Mouse (Mus musculus): ENCODE data around the gene Dnajc27. TPM values are rescaled to one million over a fixed set of nuclear protein-coding genes. Genes with fewer than 3 reads are reported as not detected.

The Dnajc27 gene
- polyA plus RNA-seq, 1 experiment from 2014 or later: 3.5 TPM

- WGBS (ENCODE audit: insufficient replicate concordance): 76% methylated on average over 4 of the region's 4 CpGs
- no peak overlapping the region for H3K4me2 ChIP-seq
- no peaks in the 10 kb centered on the region for H3K9me3 ChIP-seq (replicated peaks)
- H3K27me3 ChIP-seq (replicated peaks): no peaks in the 10 kb centered on the region
- no peak overlapping the region for H3K4me3 ChIP-seq
- H3K27ac ChIP-seq: no peak overlapping the region
- peaks cover 38% of the 10 kb centered on the region for H3K36me3 ChIP-seq
- no peaks in the 10 kb centered on the region for H3K4me1 ChIP-seq
- no peak overlapping the region for H3K9ac ChIP-seq
- ATAC-seq: no peak
Observed at GRCm38 (mm10) chr12:4107383-4107782, 25.0 kb downstream of the Dnajc27 start.

- no peaks in the 10 kb centered on the region for H3K27me3 ChIP-seq (replicated peaks)
- no peak overlapping the region for H3K4me2 ChIP-seq
- H3K9me3 ChIP-seq (replicated peaks): no peaks in the 10 kb centered on the region
- H3K9ac ChIP-seq: no peak overlapping the region
- no peak for ATAC-seq
- no peak overlapping the region for H3K4me3 ChIP-seq
- H3K27ac ChIP-seq: no peak overlapping the region
- 71% methylated on average over 9 of the region's 9 CpGs for WGBS (ENCODE audit: insufficient replicate concordance)
- H3K36me3 ChIP-seq: no peaks in the 10 kb centered on the region
- no peaks in the 10 kb centered on the region for H3K4me1 ChIP-seq
Observed at GRCm38 (mm10) chr12:4116132-4116531, 33.7 kb downstream of the Dnajc27 start.

DNA sequence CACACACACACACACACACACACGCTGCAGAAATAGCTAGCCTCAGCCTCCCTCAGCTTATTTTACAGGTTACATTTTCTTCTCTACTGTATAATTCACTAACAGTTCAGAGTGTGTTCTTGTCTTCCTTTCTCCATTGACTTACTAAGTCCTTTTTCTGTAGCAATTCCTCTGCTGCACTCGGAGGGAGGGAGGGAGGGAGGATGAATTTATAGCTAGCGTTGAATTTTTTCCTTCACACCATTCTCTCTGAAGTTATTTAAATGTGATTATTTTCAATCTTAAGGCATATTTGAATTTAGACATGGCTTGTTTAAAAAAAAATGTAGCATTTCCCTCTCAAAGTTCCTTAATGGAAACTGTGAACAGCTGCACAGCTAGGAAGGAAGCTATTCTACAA is 34.8 kb downstream of the Dnajc27 start:
- H3K9ac ChIP-seq: no peak overlapping the region
- H3K4me1 ChIP-seq: no peaks in the 10 kb centered on the region
- no peak overlapping the region for H3K4me2 ChIP-seq
- no peak for ATAC-seq
- WGBS (ENCODE audit: insufficient replicate concordance): 66% methylated on average over 3 of the region's 3 CpGs
- H3K4me3 ChIP-seq: no peak overlapping the region
- H3K27me3 ChIP-seq (replicated peaks): no peaks in the 10 kb centered on the region
- no peaks in the 10 kb centered on the region for H3K36me3 ChIP-seq
- H3K27ac ChIP-seq: no peak overlapping the region
- H3K9me3 ChIP-seq (replicated peaks): no peaks in the 10 kb centered on the region

GRCm38 (mm10) chr12:4117579-4117978 is 35.2 kb downstream of the Dnajc27 start:
- Histone ChIP-seq H3K36me3 (no peaks in the 10 kb centered on the region), H3K4me3 (no peak overlapping the region), H3K9ac (no peak overlapping the region), H3K9me3 (replicated peaks) (no peaks in the 10 kb centered on the region), H3K27me3 (replicated peaks) (no peaks in the 10 kb centered on the region), H3K27ac (no peak overlapping the region), H3K4me1 (no peaks in the 10 kb centered on the region), H3K4me2 (no peak overlapping the region)
- ATAC-seq: no peak
- WGBS (ENCODE audit: insufficient replicate concordance): 58% methylated on average over 4 of the region's 4 CpGs

DNA sequence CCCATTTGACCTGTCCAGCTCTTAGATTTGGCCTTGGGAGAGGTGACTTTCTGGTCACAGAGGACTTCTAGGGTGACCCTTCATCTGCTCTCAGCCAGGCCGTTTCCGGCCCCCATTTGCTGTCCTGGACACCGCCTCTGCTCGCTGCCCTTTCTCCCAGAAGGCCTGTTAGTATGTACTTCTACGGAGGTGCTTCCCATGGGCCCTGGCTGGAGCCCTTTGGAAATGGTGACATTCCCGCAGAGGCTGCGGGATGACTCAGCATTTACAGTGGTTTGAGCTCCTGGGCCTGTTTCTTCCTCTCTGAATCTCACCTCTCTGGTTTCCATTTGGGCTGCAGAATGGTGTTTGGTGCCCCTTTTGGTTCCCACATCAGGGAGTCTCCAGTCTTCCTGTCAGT is 45.0 kb downstream of the Dnajc27 start:
- Histone ChIP-seq H3K4me3 (no peak overlapping the region), H3K4me2 (no peak overlapping the region), H3K27ac (no peak overlapping the region), H3K9ac (no peak overlapping the region), H3K27me3 (replicated peaks) (peaks cover 7% of the 10 kb centered on the region), H3K4me1 (no peaks in the 10 kb centered on the region), H3K9me3 (replicated peaks) (no peaks in the 10 kb centered on the region), H3K36me3 (no peaks in the 10 kb centered on the region)
- WGBS (ENCODE audit: insufficient replicate concordance): 71% methylated on average over 7 of the region's 7 CpGs
- ATAC-seq: no peak

- Histone ChIP-seq H3K9ac (peak within 1 kb of the TSS; percentile 44; the same call in 1 of the 2 replicates), H3K27ac (no peak within 1 kb of the TSS), H3K4me1 (peaks cover 10% of the 10 kb centered on the region; the same call in 1 of the 2 replicates), H3K4me3 (peak within 1 kb of the TSS; percentile 55), H3K4me2 (peak within 1 kb of the TSS; percentile 80), H3K9me3 (replicated peaks) (no peaks in the 10 kb centered on the region), H3K36me3 (no peaks in the 10 kb centered on the region), H3K27me3 (replicated peaks) (peaks cover 41% of the 10 kb centered on the region)
- peak; percentile 40 for ATAC-seq
- WGBS (ENCODE audit: insufficient replicate concordance): 2% methylated on average over 83 of the region's 83 CpGs
Observed at GRCm38 (mm10) chr12:4132941-4133846, 50.8 kb downstream of the Dnajc27 start, which contains the start of gene Adcy3. Gene Adcy3, plus strand, starts transcription at chr12:4133103.

GRCm38 (mm10) chr12:4133847-4134212 is 51.4 kb downstream of the Dnajc27 start:
- WGBS (ENCODE audit: insufficient replicate concordance): 31% methylated on average over 11 of the region's 11 CpGs
- no peaks in the 10 kb centered on the region for H3K36me3 ChIP-seq
- H3K27ac ChIP-seq: no peak overlapping the region
- H3K9me3 ChIP-seq (replicated peaks): no peaks in the 10 kb centered on the region
- no peak for ATAC-seq
- peak overlapping the region; percentile 80 for H3K4me2 ChIP-seq
- peaks cover 41% of the 10 kb centered on the region for H3K27me3 ChIP-seq (replicated peaks)
- peak overlapping the region; percentile 55 for H3K4me3 ChIP-seq
- peaks cover 10% of the 10 kb centered on the region; the same call in 1 of the 2 replicates for H3K4me1 ChIP-seq
- peak overlapping the region; percentile 44; the same call in 1 of the 2 replicates for H3K9ac ChIP-seq

GRCm38 (mm10) chr12:4143179-4143578 is 60.8 kb downstream of the Dnajc27 start:
- Histone ChIP-seq H3K9ac (no peak overlapping the region), H3K27ac (no peak overlapping the region), H3K4me2 (no peak overlapping the region), H3K27me3 (replicated peaks) (no peaks in the 10 kb centered on the region), H3K4me3 (no peak overlapping the region), H3K9me3 (replicated peaks) (no peaks in the 10 kb centered on the region), H3K4me1 (no peaks in the 10 kb centered on the region), H3K36me3 (no peaks in the 10 kb centered on the region)
- WGBS (ENCODE audit: insufficient replicate concordance): 66% methylated on average over 5 of the region's 5 CpGs
- no peak for ATAC-seq

- H3K27me3 ChIP-seq (replicated peaks): no peaks in the 10 kb centered on the region
- H3K4me1 ChIP-seq: no peaks in the 10 kb centered on the region
- 74% methylated on average over 2 of the region's 2 CpGs for WGBS (ENCODE audit: insufficient replicate concordance)
- no peak overlapping the region for H3K4me2 ChIP-seq
- H3K36me3 ChIP-seq: no peaks in the 10 kb centered on the region
- H3K9ac ChIP-seq: no peak overlapping the region
- no peak for ATAC-seq
- no peak overlapping the region for H3K4me3 ChIP-seq
- no peak overlapping the region for H3K27ac ChIP-seq
- no peaks in the 10 kb centered on the region for H3K9me3 ChIP-seq (replicated peaks)
Observed at GRCm38 (mm10) chr12:4150936-4151335, 68.6 kb downstream of the Dnajc27 start.

DNA sequence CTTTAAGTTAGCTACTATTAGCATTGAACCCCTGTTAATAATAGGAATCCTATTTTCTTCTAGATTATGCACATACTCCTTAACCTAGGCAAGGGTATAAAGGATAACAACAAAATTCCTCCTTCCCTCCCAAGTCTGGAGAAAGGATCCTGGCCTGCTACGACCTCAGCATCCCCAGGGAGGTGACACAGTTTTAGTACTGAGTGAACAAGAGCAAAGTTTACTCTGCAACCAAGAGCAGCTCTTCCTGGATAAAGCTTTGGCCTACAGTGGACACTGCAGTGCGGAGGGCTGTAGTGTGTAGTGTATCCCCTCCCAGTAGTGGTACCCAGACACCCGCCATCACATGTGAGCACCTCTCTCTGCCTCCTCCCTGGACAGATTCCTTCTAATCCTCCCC is 69.6 kb downstream of the Dnajc27 start:
- no peaks in the 10 kb centered on the region for H3K36me3 ChIP-seq
- H3K4me3 ChIP-seq: no peak overlapping the region
- H3K4me2 ChIP-seq: no peak overlapping the region
- no peaks in the 10 kb centered on the region for H3K27me3 ChIP-seq (replicated peaks)
- no peaks in the 10 kb centered on the region for H3K4me1 ChIP-seq
- ATAC-seq: no peak
- H3K9me3 ChIP-seq (replicated peaks): no peaks in the 10 kb centered on the region
- no peak overlapping the region for H3K9ac ChIP-seq
- H3K27ac ChIP-seq: no peak overlapping the region
- 72% methylated on average over 3 of the region's 3 CpGs for WGBS (ENCODE audit: insufficient replicate concordance)

- Histone ChIP-seq H3K4me2 (no peak overlapping the region), H3K4me3 (no peak overlapping the region), H3K9ac (no peak overlapping the region), H3K4me1 (no peaks in the 10 kb centered on the region), H3K36me3 (no peaks in the 10 kb centered on the region), H3K27ac (no peak overlapping the region), H3K9me3 (replicated peaks) (no peaks in the 10 kb centered on the region), H3K27me3 (replicated peaks) (no peaks in the 10 kb centered on the region)
- ATAC-seq: no peak
- 52% methylated on average over 2 of the region's 2 CpGs for WGBS (ENCODE audit: insufficient replicate concordance)
Observed at GRCm38 (mm10) chr12:4157466-4157865, 75.1 kb downstream of the Dnajc27 start.

DNA sequence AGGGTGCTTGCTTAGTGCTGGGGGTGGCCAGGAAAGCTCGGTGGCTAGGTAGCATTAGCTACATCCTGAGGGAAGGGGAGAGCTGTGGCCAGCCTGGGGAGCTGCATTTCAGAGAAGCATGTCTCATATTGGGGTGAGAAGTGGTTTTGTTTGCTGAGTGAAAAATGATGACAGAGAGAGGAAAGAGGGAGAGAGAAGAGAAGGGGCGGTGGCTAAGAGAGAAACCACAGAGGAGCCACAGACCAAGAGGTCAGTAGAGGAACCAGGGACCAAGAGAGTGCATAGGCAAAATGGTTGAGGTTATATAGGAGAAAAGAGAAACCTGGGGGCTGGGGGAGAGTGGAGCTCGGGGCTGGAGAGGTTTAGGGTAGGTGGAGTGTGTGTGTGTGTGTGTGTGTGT is 75.8 kb downstream of the Dnajc27 start:
- no peak overlapping the region for H3K4me3 ChIP-seq
- H3K9ac ChIP-seq: no peak overlapping the region
- H3K27ac ChIP-seq: no peak overlapping the region
- ATAC-seq: no peak
- H3K9me3 ChIP-seq (replicated peaks): no peaks in the 10 kb centered on the region
- no peaks in the 10 kb centered on the region for H3K27me3 ChIP-seq (replicated peaks)
- no peak overlapping the region for H3K4me2 ChIP-seq
- WGBS (ENCODE audit: insufficient replicate concordance): 15% methylated on average over 3 of the region's 3 CpGs
- no peaks in the 10 kb centered on the region for H3K36me3 ChIP-seq
- no peaks in the 10 kb centered on the region for H3K4me1 ChIP-seq

Measured in liver, embryonic 12.5 days (tissue).